Mouse (Mus musculus) midbrain, embryonic 16.5 days (tissue): Measurements from ENCODE around the gene Dcun1d3. TPM values are rescaled to one million over a fixed set of nuclear protein-coding genes. Genes with fewer than 3 reads are reported as not detected.

Experiments
- ATAC-seq: fragments of 200-750 bp; cut with Nextera tagmentation; 2 replicates; pipeline ENCODE4 v1.8.0; 2017; ENCODE audit warnings: moderate TSS enrichment
- H3K27ac ChIP-seq: fragments of 300-500 bp; sonication (generic); 2 replicates; pipeline ENCODE4 v1.5.1; 2014; ENCODE audit warnings: mild to moderate bottlenecking, low read length, mixed read lengths
- H3K27me3 ChIP-seq: fragments of 300-500 bp; sonication (generic); 2 replicates; pipeline ENCODE4 v1.6.1; 2014; ENCODE audit warnings: low read depth, low read length, mixed read lengths; ENCODE audit not compliant: control insufficient read depth, insufficient read depth
- H3K36me3 ChIP-seq: fragments of 300-500 bp; sonication (generic); 2 replicates; pipeline ENCODE4 v1.6.1; 2014; ENCODE audit warnings: mild to moderate bottlenecking, low read length, moderate library complexity, mixed read lengths; ENCODE audit not compliant: control insufficient read depth, insufficient read depth
- H3K4me1 ChIP-seq: fragments of 300-500 bp; sonication (generic); 2 replicates; pipeline ENCODE4 v1.6.1; 2014; ENCODE audit warnings: mild to moderate bottlenecking, low read length, mixed read lengths; ENCODE audit not compliant: control insufficient read depth, insufficient read depth
- H3K4me2 ChIP-seq: fragments of 300-500 bp; sonication (generic); 2 replicates; pipeline ENCODE4 v1.6.1; 2014; ENCODE audit warnings: mild to moderate bottlenecking, low read length, mixed read lengths
- H3K4me3 ChIP-seq: fragments of 300-500 bp; sonication (generic); 2 replicates; pipeline ENCODE4 v1.5.1; 2014; ENCODE audit warnings: low read depth, mild to moderate bottlenecking, low read length, moderate library complexity, mixed read lengths
- H3K9ac ChIP-seq: fragments of 300-500 bp; sonication (generic); 2 replicates; pipeline ENCODE4 v1.6.1; 2014; ENCODE audit warnings: low read depth, low read length, mixed read lengths
- H3K9me3 ChIP-seq: fragments of 300-500 bp; sonication (generic); replicated peaks from 2 replicates; pipeline ENCODE4 v1.6.1; 2014; ENCODE audit warnings: mild to moderate bottlenecking, low read length, mixed read lengths; ENCODE audit not compliant: control insufficient read depth, poor library complexity, severe bottlenecking
- WGBS: fragments of 180-500 bp; shearing (Covaris S2); extraction: QIAGEN DNeasy Blood & Tissue Kit; methylation state at CpG from one replicate; pipeline ENCODE4 v1.1.7; 2014; 5-methylcytosine and 5-hydroxymethylcytosine counted together
- polyA plus RNA-seq: library from polyadenylated mRNA; unstranded; fragments of >200 nt; fragmentation: Nextera tagmentation; extraction: Ambion mirVana; gene quantifications from 2 replicates; pipeline ENCODE4 v1.2.1, GENCODE M21; 2015

Dcun1d3 gene
- 19.1 and 19.8 TPM in 2 replicates for polyA plus RNA-seq

DNA sequence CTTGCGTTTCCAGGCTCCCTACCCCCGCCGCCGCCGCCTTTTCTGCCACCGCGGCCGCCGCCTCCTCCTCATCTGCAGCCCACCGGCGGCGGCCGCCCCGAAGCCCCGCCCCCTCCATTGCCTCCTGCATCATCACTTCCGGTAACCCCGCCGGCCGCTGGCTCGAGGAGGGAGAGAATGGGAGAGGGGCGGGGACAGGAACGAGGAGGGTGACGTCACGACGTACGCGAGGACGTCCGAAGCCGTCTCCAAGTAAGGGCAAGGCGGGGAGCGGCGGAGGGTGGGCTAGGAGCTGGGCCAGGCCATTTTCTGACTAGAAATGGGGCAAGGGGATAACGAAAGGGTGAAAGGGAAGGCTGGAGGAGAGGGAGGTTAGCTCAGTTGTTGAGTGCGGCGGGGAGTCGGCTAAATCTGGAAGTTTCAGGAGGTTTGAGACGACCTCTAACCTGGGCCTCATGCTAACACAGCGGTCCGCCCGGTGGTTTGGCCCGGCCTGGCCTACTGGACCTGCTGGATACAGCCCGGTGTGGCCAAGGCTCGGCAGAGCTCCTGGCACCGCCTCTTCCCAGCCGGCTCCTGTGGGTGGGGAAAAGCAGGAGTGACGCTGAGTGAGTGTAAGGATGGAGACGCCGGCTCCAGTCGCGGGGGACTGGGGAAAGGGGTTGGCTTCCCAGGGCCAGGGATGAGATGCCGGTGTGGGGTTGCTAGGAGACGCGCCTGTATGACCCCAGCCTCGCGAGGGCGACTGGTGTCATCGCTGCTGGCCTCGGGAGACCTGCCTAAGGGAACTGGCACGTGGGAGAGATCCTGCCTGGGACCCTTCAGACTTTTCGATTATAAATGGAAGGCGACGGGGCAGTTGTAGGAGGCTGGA is at the start of gene Dcun1d3, which contains the start of gene Lyrm1:
TSS of gene Dcun1d3 (minus strand) at position 660 of the 874 bp plus-strand sequence.
TSS of gene Lyrm1 (plus strand) at position 223 of the 874 bp plus-strand sequence.
- Histone ChIP-seq H3K9ac (peak within 1 kb of the TSS; percentile 86), H3K27ac (peak within 1 kb of the TSS; percentile 96), H3K4me3 (peak within 1 kb of the TSS; percentile 72), H3K36me3 (no peaks in the 10 kb centered on the region), H3K4me1 (peaks cover 37% of the 10 kb centered on the region), H3K27me3 (no peaks in the 10 kb centered on the region), H3K4me2 (peak within 1 kb of the TSS; percentile 85), H3K9me3 (no peaks in the 10 kb centered on the region)
- WGBS, result under 1% methylated on average over 63 of the region's 63 CpGs
- peak; percentile 98 for ATAC-seq

DNA sequence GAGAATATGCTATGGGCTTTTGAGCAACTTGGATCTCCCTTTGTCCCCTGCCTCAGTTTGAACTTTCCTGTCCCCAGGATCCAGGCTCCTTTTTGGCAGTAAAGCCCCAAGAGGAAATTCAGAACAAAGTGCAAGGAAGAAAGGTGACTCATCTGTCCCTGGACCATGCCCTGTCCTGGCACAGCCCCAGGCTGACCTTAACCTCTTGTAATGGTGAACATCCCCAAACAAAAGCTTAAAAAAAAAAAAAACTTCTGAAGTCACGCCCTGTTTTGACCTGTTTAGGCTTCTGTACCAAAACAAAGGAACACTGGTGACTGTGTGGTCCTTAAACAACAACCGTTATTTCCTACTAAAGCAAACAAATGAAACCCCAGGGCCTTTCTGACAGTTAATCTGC is 45.5 kb upstream of the Dcun1d3 start:
- H3K4me1 ChIP-seq, result no peaks in the 10 kb centered on the region
- no peaks in the 10 kb centered on the region for H3K9me3 ChIP-seq
- H3K9ac ChIP-seq, result no peak overlapping the region
- H3K4me3 ChIP-seq, result no peak overlapping the region
- H3K36me3 ChIP-seq, result no peaks in the 10 kb centered on the region
- H3K27me3 ChIP-seq, result no peaks in the 10 kb centered on the region
- no peak for ATAC-seq
- H3K27ac ChIP-seq, result no peak overlapping the region
- WGBS, result 59% methylated on average over 2 of the region's 2 CpGs
- no peak overlapping the region for H3K4me2 ChIP-seq

DNA sequence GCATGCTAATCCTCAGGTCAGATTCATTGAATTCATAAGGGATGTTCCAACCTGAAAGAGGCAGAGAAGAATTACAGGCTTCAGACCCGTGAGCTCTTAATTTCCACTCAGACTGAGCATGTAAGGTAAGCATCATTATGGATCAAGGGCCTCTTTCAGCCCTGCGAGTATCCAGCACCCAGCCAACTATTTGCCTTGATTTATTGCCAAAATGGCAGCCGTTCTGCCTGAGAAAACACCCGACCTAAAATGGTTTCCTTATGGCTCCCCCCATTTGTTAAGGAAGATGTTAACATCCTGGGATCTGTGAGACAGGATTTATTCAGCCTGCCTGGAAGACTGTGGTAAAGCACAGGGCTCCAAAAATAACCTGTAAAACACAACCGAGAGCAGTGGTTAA is 40.9 kb upstream of the Dcun1d3 start:
- Histone ChIP-seq H3K9ac (no peak overlapping the region), H3K4me3 (no peak overlapping the region), H3K36me3 (no peaks in the 10 kb centered on the region), H3K9me3 (no peaks in the 10 kb centered on the region), H3K4me2 (no peak overlapping the region), H3K4me1 (no peaks in the 10 kb centered on the region), H3K27me3 (no peaks in the 10 kb centered on the region), H3K27ac (no peak overlapping the region)
- no peak for ATAC-seq
- WGBS, result 82% methylated on average over 5 of the region's 5 CpGs

DNA sequence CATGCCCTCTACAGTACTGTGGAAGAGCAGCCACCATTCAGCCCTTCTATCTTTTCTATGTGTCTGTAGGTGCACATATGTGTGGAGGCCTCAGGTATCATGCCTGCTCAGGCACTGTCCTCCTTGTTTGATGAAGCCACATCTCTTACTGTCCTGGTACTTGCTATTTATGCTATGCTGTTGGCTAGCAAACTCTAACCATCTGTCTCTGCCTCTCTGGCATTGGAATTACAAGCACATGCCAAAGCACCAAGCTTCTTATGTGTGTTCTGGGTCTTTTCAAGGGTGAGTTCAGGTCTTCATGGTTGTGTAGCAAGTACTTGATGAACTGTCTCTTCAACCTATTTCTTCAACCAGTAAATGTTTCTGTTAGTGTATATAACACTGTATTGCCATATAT is 40.2 kb upstream of the Dcun1d3 start:
- Histone ChIP-seq H3K9me3 (no peaks in the 10 kb centered on the region), H3K9ac (no peak overlapping the region), H3K36me3 (no peaks in the 10 kb centered on the region), H3K27ac (no peak overlapping the region), H3K27me3 (no peaks in the 10 kb centered on the region), H3K4me2 (no peak overlapping the region), H3K4me3 (no peak overlapping the region), H3K4me1 (no peaks in the 10 kb centered on the region)
- no peak for ATAC-seq

DNA sequence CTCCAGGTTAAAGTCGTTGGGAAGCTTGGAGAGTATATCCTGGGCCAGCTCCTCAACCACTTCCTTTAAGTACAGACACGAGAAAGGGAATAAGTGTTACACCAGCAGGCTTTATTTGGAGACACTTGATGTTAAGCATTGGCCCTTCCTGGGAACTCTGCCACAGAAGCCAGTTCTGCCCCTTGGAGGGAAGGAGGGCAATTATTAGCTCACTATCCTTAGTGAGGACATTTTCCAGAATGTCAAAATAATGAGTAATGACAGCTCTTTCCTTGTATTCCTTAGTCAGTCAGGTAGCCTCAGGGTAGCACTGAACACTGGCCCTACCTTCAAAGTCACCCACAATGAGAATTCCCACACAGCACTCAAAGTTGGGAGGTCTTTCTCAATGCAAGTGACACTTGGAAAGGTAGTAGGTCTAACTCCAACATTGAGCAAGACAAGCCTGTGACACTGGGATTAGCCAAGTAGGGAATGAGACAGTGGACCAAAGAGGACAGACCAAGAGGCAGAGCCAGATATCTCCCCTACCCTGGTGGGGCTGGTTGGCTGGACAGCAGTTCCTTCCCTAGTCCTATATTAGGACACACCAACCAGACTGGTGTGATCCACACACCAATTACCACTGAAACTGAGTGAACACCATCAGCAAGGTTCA is 32.8 kb upstream of the Dcun1d3 start:
- no peak for ATAC-seq

DNA sequence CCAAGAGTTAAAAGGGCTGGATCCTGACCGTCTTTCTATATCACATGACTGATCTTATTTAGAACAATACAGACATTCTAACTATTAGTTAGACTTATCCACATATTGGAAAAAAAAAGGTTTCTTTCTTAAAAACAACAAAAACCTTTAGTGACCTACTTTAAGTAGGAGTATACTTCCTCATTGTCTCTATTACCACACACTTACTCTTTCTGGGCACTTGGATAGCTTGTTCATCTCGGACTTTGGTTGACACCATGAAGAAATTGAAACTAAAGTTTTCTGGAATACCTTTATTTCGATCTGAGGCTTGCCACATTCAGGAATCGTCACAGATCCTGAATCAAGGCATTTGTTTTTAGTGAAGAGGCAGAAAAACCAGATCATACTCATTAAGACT is 25.0 kb upstream of the Dcun1d3 start:
- H3K9ac ChIP-seq, result no peak overlapping the region
- H3K4me1 ChIP-seq, result no peaks in the 10 kb centered on the region
- H3K4me2 ChIP-seq, result no peak overlapping the region
- H3K27me3 ChIP-seq, result no peaks in the 10 kb centered on the region
- peaks cover 2% of the 10 kb centered on the region; the same call in 1 of the 2 replicates for H3K36me3 ChIP-seq
- no peak for ATAC-seq
- H3K9me3 ChIP-seq, result no peaks in the 10 kb centered on the region
- H3K27ac ChIP-seq, result no peak overlapping the region
- WGBS, result 82% methylated on average over 4 of the region's 4 CpGs
- H3K4me3 ChIP-seq, result no peak overlapping the region

More for the DNA sequence above, 32.8 kb upstream of the Dcun1d3 start:
- Histone ChIP-seq H3K27ac (no peak overlapping the region), H3K36me3 (no peaks in the 10 kb centered on the region), H3K4me2 (no peak overlapping the region), H3K4me1 (no peaks in the 10 kb centered on the region), H3K27me3 (no peaks in the 10 kb centered on the region), H3K9ac (no peak overlapping the region), H3K9me3 (no peaks in the 10 kb centered on the region), H3K4me3 (no peak overlapping the region)
- 72% methylated on average over 2 of the region's 2 CpGs for WGBS

DNA sequence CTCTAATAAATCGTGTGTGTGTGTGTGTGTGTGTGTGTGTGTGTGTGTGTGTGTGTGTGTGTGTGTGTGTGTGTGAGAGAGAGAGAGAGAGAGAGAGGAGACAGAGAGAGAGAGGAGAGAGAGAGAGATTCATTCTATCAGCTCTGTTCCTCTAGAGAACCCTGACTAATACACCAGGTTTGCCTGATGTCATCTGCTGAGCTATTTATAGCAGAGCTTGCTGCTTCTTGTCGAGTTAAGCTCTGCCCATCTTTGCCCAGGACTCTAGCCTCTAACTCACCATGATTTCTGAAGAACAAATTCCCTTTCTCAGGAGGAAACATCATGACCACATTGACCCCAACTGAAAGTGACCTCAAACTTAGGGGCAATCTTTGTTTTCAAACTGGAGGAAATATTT is 24.4 kb upstream of the Dcun1d3 start:
- WGBS, result 58% methylated on average over 2 of the region's 2 CpGs

DNA sequence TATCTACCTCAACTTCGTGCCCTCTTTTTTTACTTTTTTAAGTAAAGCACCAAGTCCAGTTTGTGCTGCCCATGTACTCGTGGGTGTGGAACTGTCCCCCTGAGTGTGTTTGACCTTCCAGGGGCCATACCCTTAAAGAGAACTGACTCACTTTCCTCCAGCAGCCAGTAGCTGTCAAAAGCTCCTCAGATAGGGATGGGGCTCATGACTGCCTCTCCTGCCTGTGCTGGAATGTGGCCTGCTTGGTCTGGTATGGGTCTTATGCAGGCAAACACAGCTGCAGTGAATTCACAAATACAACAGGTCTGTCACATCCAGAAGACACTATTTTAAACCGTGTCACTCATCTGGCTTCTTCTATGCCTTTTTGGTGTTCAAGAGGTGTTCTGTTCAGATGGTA is 15.6 kb upstream of the Dcun1d3 start:
- H3K4me1 ChIP-seq, result no peaks in the 10 kb centered on the region
- H3K9ac ChIP-seq, result no peak overlapping the region
- H3K4me3 ChIP-seq, result no peak overlapping the region
- H3K27me3 ChIP-seq, result no peaks in the 10 kb centered on the region
- no peaks in the 10 kb centered on the region for H3K36me3 ChIP-seq
- H3K4me2 ChIP-seq, result no peak overlapping the region
- ATAC-seq, result no peak
- no peak overlapping the region for H3K27ac ChIP-seq
- H3K9me3 ChIP-seq, result no peaks in the 10 kb centered on the region
- 89% methylated on average over 3 of the region's 3 CpGs for WGBS

More for the DNA sequence above, 24.4 kb upstream of the Dcun1d3 start:
- H3K4me2 ChIP-seq, result no peak overlapping the region
- no peaks in the 10 kb centered on the region for H3K4me1 ChIP-seq
- H3K9me3 ChIP-seq, result no peaks in the 10 kb centered on the region
- H3K9ac ChIP-seq, result no peak overlapping the region
- H3K27ac ChIP-seq, result no peak overlapping the region
- H3K4me3 ChIP-seq, result no peak overlapping the region
- H3K27me3 ChIP-seq, result no peaks in the 10 kb centered on the region
- ATAC-seq, result no peak
- peaks cover 2% of the 10 kb centered on the region; the same call in 1 of the 2 replicates for H3K36me3 ChIP-seq
